Mouse (Mus musculus) myocyte (in vitro differentiated cells): ENCODE data around the gene Avpr2.

Source experiments
- CEBPB ChIP-seq: IDR thresholded peaks from 2 replicates; pipeline ENCODE4 v1.6.1; 2011; ENCODE audit warnings: mild to moderate bottlenecking, moderate library complexity; ENCODE audit not compliant: poor library complexity, insufficient read depth, severe bottlenecking
- E2F4 ChIP-seq: IDR thresholded peaks from one replicate; pipeline ENCODE4 v1.6.1; 2011; ENCODE audit warnings: mild to moderate bottlenecking, control low read depth, moderate library complexity; ENCODE audit not compliant: insufficient read depth
- MAX ChIP-seq: IDR thresholded peaks from one replicate; pipeline ENCODE4 v1.6.1; 2011; ENCODE audit warnings: low read depth, mild to moderate bottlenecking, control low read depth
- MYOG ChIP-seq, 3 experiments: IDR thresholded peaks; one replicate each; pipeline ENCODE4 v1.6.1; 2011; ENCODE audit warnings: control low read depth in 2 of 3, low read depth in 2 of 3, mild to moderate bottlenecking in 2 of 3; ENCODE audit not compliant: insufficient read length in 2 of 3, control insufficient read depth in 1 of 3, insufficient read depth in 1 of 3
- POLR2A ChIP-seq: IDR thresholded peaks from one replicate; pipeline ENCODE4 v1.6.1; 2011; ENCODE audit warnings: low read depth, mild to moderate bottlenecking, control low read depth, moderate library complexity; ENCODE audit not compliant: insufficient read length
- POLR2AphosphoS2 ChIP-seq: IDR thresholded peaks from one replicate; pipeline ENCODE4 v1.6.1; 2011; ENCODE audit warnings: low read depth, control low read depth; ENCODE audit not compliant: insufficient read length
- REST ChIP-seq: IDR thresholded peaks from one replicate; pipeline ENCODE4 v1.6.1; 2011; ENCODE audit warnings: mild to moderate bottlenecking, control low read depth, moderate library complexity; ENCODE audit not compliant: insufficient read depth, insufficient read length
- SRF ChIP-seq: IDR thresholded peaks from one replicate; pipeline ENCODE4 v1.6.1; 2011; ENCODE audit warnings: low read depth; ENCODE audit not compliant: control insufficient read depth, insufficient read length
- TCF12 ChIP-seq: IDR thresholded peaks from one replicate; pipeline ENCODE4 v1.6.1; 2011; ENCODE audit warnings: mild to moderate bottlenecking, control low read depth; ENCODE audit not compliant: poor library complexity, insufficient read depth, severe bottlenecking
- TCF3 ChIP-seq: IDR thresholded peaks from one replicate; pipeline ENCODE4 v1.6.1; 2011; ENCODE audit warnings: low read depth, control low read depth; ENCODE audit not compliant: insufficient read length
- USF1 ChIP-seq: IDR thresholded peaks from one replicate; pipeline ENCODE4 v1.6.1; 2011; ENCODE audit warnings: low read depth, mild to moderate bottlenecking, control low read depth, moderate library complexity

DNA sequence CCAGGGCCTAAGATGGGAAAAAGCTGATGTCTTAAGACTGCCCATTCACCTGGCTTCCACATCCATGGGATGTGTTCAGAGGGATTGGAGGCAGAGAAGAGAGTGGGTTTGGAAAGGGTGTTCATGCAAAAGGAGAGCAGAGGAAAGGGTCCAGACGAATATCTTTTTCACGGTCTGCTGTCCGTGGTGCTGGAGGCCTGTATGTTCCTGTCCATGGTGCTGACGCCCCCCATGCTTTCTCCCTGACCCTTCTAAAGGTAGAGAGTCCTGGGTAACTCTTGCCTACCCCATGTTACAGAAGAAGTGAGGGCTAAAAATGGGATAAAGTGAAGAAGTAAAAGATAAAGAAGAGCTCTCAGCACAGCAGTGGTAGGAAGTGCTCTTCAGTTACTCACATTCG is 22.6 kb upstream of the Avpr2 start:
- TF ChIP-seq POLR2A (no peak), TCF3 (no peak), SRF (no peak), MAX (peak; percentile 62), E2F4 (no peak), TCF12 (no peak), USF1 (no peak), CEBPB (no peak), POLR2AphosphoS2 (no peak), REST (peak; percentile 91), MYOG (IDR thresholded peaks at IDR 0.05; ENCODE audit: control insufficient read depth in 1 of 3, insufficient read depth in 1 of 3, insufficient read length in 2 of 3, low read depth in 2 of 3) (no peak)
